Mouse (Mus musculus): ENCODE results near the gene Slc35g3. TPM values are rescaled to one million over a fixed set of nuclear protein-coding genes. Genes with fewer than 3 reads are reported as not detected.

Gene Slc35g3
- total and polyA plus RNA-seq, 3 experiments, result not detected

- no peaks in the 10 kb centered on the region for H3K79me2 ChIP-seq (replicated peaks; ENCODE audit: control insufficient read depth, extremely low read depth, insufficient read depth, poor library complexity, severe bottlenecking)
- peaks cover 0 to 6% of the 10 kb centered on the region in 2 experiments for H3K36me3 ChIP-seq (replicated peaks in 1 of 2; ENCODE audit: control insufficient read depth in 1 of 2, insufficient read depth in 1 of 2, low read length in 1 of 2)
- in situ Hi-C loops (cut with MboI; ENCODE audit: low pct_ligation_motif_present, low pct_unique_long_range_greater_than_20kb, low sequenced_read_pairs) (loop anchor here (5.0 kb wide), 1 partner anchor 36 kb away; the partner anchor contains the start of gene Polr2a), dilution Hi-C loops (cut with MboI; ENCODE audit: extremely low pct_ligation_motif_present, extremely low pct_unique_long_range_greater_than_20kb, low sequenced_read_pairs) (no loop called here)
- H3K27ac ChIP-seq (ENCODE audit: insufficient read depth, low read depth), result no peak overlapping the region
- no peak overlapping the region for H3K4me3 ChIP-seq (replicated peaks in 1 of 3; ENCODE audit: low read depth in 2 of 3, low read length in 2 of 3, poor library complexity in 1 of 3)
- H3K9me3 ChIP-seq (replicated peaks; ENCODE audit: low read length), result no peaks in the 10 kb centered on the region
- H3K4me1 ChIP-seq (ENCODE audit: control insufficient read depth in 1 of 2, insufficient read depth in 2 of 2), result peaks cover 0 to 32% of the 10 kb centered on the region in 2 experiments; a peak in 2 of 4 replicates
- H3K4me2 ChIP-seq (ENCODE audit: insufficient read depth, low read depth, poor library complexity, severe bottlenecking), result no peak overlapping the region
- no peak overlapping the region for H3K9ac ChIP-seq (ENCODE audit: insufficient read depth, low read depth)
- no peak for TF ChIP-seq BHLHE40 (IDR thresholded peaks at IDR 0.05; ENCODE audit: low read depth, low read length)
- TF ChIP-seq USF1 (IDR thresholded peaks at IDR 0.05; ENCODE audit: low read depth, low read length), result no peak
- TF ChIP-seq NRF1 (IDR thresholded peaks at IDR 0.05; ENCODE audit: low read depth, low read length), result no peak
- TF ChIP-seq PAX5 (IDR thresholded peaks at IDR 0.05; ENCODE audit: low read length), result no peak
- no peak for TF ChIP-seq NELFE (IDR thresholded peaks at IDR 0.05; ENCODE audit: low read depth, low read length)
- no peak for TF ChIP-seq CHD2 (IDR thresholded peaks at IDR 0.05; ENCODE audit: low read length)
- no peak for TF ChIP-seq TBP (conservative IDR thresholded peaks at IDR 0.05; ENCODE audit: low read depth, low read length)
- no peak for TF ChIP-seq CTCF (conservative IDR thresholded peaks at IDR 0.05 in 1 of 2, IDR thresholded peaks at IDR 0.05 in 1 of 2; ENCODE audit: low read depth in 2 of 2, low read length in 2 of 2)
- no peak for TF ChIP-seq MAZ (IDR thresholded peaks at IDR 0.05; ENCODE audit: low read depth, low read length)
- DNase-seq (ENCODE audit: extremely low read depth), result no peak
- H3K27me3 ChIP-seq (replicated peaks), result peaks cover 5% of the 10 kb centered on the region
Observed at GRCm38 (mm10) chr11:69793429-69793828, 31.7 kb upstream of the Slc35g3 start.

DNA sequence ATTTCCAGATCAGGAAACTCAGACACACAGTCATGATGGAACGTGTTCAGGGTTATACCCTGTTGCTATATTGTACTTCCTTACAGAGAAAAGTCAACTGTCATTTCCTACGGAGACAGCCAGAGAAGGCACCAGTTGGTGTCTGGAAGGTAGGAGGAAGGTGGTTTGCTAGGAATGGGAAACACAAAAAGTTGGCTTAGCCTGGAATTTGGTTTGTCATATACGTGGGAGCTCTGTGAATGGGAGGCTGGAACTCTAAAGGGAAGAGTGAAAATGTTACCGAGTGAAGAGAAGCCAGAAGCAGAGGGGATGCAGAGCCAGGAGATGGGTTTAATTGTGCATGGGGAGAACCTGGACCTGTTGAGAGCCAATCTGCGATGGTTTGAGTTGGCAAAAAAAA, 29.7 kb upstream of the Slc35g3 start:
- H3K79me2 ChIP-seq (replicated peaks; ENCODE audit: control insufficient read depth, extremely low read depth, insufficient read depth, poor library complexity, severe bottlenecking), result no peaks in the 10 kb centered on the region
- dilution Hi-C loops (cut with MboI; ENCODE audit: extremely low pct_ligation_motif_present, extremely low pct_unique_long_range_greater_than_20kb, low sequenced_read_pairs) (no loop called here), in situ Hi-C loops (cut with MboI; ENCODE audit: low pct_ligation_motif_present, low pct_unique_long_range_greater_than_20kb, low sequenced_read_pairs) (loop anchor here (5.0 kb wide), 1 partner anchor 34 kb away; the partner anchor contains the start of gene Polr2a)
- no peak for DNase-seq (ENCODE audit: extremely low read depth)
- TF ChIP-seq USF2 (conservative IDR thresholded peaks at IDR 0.05; ENCODE audit: low read depth, low read length) (no peak), POLR2AphosphoS2 (IDR thresholded peaks at IDR 0.05; ENCODE audit: low read depth, low read length) (no peak), MAZ (IDR thresholded peaks at IDR 0.05; ENCODE audit: low read depth, low read length) (no peak), USF1 (IDR thresholded peaks at IDR 0.05; ENCODE audit: low read depth, low read length) (no peak), NELFE (IDR thresholded peaks at IDR 0.05; ENCODE audit: low read depth, low read length) (no peak), ZMIZ1 (IDR thresholded peaks at IDR 0.05; ENCODE audit: low read depth, low read length) (no peak), RCOR1 (conservative IDR thresholded peaks at IDR 0.05; ENCODE audit: low read depth, low read length) (no peak), MEF2A (IDR thresholded peaks at IDR 0.05; ENCODE audit: borderline replicate concordance, low read depth, low read length) (no peak)
- H3K9me3 ChIP-seq (replicated peaks; ENCODE audit: low read length), result no peaks in the 10 kb centered on the region
- no peaks in the 10 kb centered on the region for H3K27me3 ChIP-seq (replicated peaks)
- no peak overlapping the region for H3K27ac ChIP-seq (ENCODE audit: insufficient read depth, low read depth)
- peaks cover 0 to 9% of the 10 kb centered on the region in 2 experiments for H3K36me3 ChIP-seq (replicated peaks in 1 of 2; ENCODE audit: control insufficient read depth in 1 of 2, insufficient read depth in 1 of 2, low read length in 1 of 2)
- H3K4me2 ChIP-seq (ENCODE audit: insufficient read depth, low read depth, poor library complexity, severe bottlenecking), result no peak overlapping the region
- H3K9ac ChIP-seq (ENCODE audit: insufficient read depth, low read depth), result no peak overlapping the region
- no peak overlapping the region for H3K4me3 ChIP-seq (replicated peaks in 1 of 3; ENCODE audit: low read depth in 2 of 3, low read length in 2 of 3, poor library complexity in 1 of 3)
- H3K4me1 ChIP-seq (ENCODE audit: control insufficient read depth in 1 of 2, insufficient read depth in 2 of 2), result peaks cover 0 to 25% of the 10 kb centered on the region in 2 experiments; a peak in 2 of 4 replicates
